Mouse (Mus musculus) C2C12 (cell line): Measurements from ENCODE around the gene Bcl2l1.

Experiments used
- CTCF ChIP-seq: IDR thresholded peaks from one replicate; pipeline ENCODE4 v1.5.1; 2011; ENCODE audit not compliant: control insufficient read depth, insufficient read depth, insufficient read length
- FOSL1 ChIP-seq: IDR thresholded peaks from one replicate; pipeline ENCODE4 v1.8.0; 2011; ENCODE audit warnings: mild to moderate bottlenecking, low read length; ENCODE audit not compliant: poor library complexity, insufficient read depth, severe bottlenecking
- MAX ChIP-seq: IDR thresholded peaks from one replicate; pipeline ENCODE4 v1.6.1; 2011; ENCODE audit warnings: mild to moderate bottlenecking, control low read depth
- MYOG ChIP-seq: IDR thresholded peaks from one replicate; pipeline ENCODE4 v1.6.1; 2011; ENCODE audit not compliant: control insufficient read depth, insufficient read length; ENCODE audit errors: extremely low read depth

GRCm38 (mm10) chr2:152824438-152825167, 6.9 kb downstream of the Bcl2l1 start:
- TF ChIP-seq MAX (no peak), CTCF (no peak), FOSL1 (no peak), MYOG (no peak)
